Mouse (Mus musculus) megakaryocyte progenitor cell, adult 5-6 weeks (primary cell): Measurements from ENCODE around the gene Sptbn1. TPM values are rescaled to one million over a fixed set of nuclear protein-coding genes. Genes with fewer than 3 reads are reported as not detected.

ENCODE experiments used
- ATAC-seq: replicated peaks from 2 replicates; pipeline ENCODE4 v1.8.0; 2016; ENCODE audit warnings: mild to moderate bottlenecking, moderate TSS enrichment, inconsistent platforms; ENCODE audit not compliant: poor library complexity
- total RNA-seq, 2 experiments: library from RNA; stranded (forward) in 1 of 2; stranded (reverse) in 1 of 2; fragments of 157-497, 149-512 nt in 1 of 2; fragments of 200-1000 nt in 1 of 2; gene quantifications; 2 replicates each; pipeline versions ENCODE4 v1.2.3 to v1.2.4; 2015 to 2017

Sptbn1 gene
- total RNA-seq, 2 experiments from 2014 or later = 108 to 127 TPM

GRCm38 (mm10) chr11:30177145-30177840 lies 90.7 kb downstream of the Sptbn1 start:
- no peak for ATAC-seq

DNA sequence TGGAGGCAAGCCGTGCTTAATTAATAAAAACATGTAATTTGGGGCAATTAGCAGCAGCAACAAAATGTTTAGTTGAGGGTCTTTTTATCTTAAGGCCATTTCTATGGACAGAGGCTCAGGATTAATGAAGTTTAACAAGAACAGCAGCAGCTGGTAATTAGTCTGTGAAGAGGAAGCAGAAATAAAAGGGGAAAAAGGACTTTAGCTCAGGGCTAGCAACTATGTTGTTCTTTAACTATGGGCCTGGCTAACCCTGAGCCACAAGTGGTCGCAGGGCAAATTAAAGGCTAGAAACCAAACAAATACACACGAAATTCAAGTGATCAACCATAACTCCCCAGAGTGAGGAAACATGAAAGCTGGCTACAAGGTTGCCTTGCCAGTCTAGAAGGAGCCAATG lies 91.9 kb downstream of the Sptbn1 start:
- peak; percentile 38; the same call in 1 of the 2 replicates for ATAC-seq

- ATAC-seq = peak; percentile 64
These were observed 92.4 kb downstream of the Sptbn1 start for GRCm38 (mm10) chr11:30175623-30176022.

- 0 out of 2 replicates have a peak, but pooled peaks have one; percentile 21 for ATAC-seq
These were observed 96.3 kb downstream of the Sptbn1 start for GRCm38 (mm10) chr11:30171586-30172178.

GRCm38 (mm10) chr11:30171184-30171583 lies 96.8 kb downstream of the Sptbn1 start:
- ATAC-seq = no peak

- ATAC-seq = peak; percentile 35
These were observed 101.4 kb downstream of the Sptbn1 start for GRCm38 (mm10) chr11:30166551-30166922.

GRCm38 (mm10) chr11:30165861-30166550 lies 102.0 kb downstream of the Sptbn1 start:
- ATAC-seq = peak; percentile 95

DNA sequence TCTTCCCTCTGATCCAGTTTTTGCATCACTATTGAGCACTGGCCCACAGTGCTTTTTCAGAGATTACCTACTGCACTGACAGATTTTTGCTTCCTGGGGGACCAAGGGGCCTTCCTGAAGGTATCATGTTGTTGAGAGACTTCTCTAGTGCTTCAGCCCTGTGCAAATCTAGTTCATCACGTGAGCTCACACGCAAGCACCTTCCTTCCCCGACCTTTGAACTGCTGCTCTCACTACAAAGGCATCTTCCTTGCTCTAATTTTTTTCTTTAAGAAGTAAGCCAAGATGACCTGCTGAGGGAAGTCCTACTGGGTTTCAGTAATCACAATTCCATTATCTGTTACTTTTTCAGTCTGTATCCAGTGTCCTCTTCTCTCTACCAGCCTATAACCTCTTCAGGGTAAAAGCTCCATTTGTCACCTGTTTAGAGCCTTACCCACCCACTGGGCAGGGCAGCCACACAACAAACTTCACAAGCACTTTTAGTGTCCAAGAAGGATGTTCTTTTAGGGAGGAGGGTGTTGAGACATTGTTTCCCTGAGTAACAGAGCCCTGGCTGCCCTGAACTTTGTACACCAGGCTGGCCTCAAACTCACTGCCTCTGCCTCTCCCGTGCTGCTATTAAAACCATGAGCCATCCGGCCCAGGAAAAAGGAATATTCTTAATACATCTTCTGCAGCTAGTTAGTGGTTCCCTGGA lies 103.3 kb downstream of the Sptbn1 start:
- no peak for ATAC-seq

DNA sequence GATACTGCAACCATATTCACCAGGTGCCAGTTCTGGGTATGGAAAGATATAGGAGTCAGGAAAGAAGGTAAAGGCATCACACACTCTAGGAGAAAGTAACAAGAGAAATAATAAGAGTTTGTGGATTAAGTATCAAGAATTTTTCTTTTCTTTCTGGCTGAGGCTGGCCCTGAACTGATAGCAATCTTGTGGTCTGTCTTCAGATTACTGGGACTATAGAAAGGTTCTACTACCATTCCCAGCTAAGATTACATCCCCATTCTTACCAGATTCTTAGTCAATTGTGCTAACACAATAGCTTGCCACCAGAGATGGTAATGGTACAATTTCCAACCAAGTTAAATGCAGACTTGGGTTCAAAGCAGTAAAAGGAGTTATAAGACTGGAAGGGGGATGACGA lies 104.1 kb downstream of the Sptbn1 start:
- no peak for ATAC-seq

DNA sequence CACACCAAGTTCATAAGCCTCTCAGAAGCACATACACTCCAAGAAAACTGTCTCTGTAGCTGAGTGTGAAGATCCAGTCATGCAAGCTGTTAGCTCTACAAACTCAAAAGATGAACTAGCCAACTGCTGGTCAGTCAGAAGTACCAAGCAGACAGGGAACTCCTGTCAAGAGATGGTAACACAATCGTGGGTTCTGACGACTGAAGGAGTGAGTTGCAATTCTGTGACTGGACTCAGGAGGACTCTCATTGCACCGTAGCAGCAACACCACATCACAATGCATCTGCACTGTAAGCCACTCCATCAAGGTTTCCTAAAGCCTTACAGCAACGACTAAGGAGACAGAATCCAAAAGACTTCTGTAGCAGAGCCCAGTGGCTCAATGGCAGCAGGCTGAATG lies 104.9 kb downstream of the Sptbn1 start:
- ATAC-seq = no peak

DNA sequence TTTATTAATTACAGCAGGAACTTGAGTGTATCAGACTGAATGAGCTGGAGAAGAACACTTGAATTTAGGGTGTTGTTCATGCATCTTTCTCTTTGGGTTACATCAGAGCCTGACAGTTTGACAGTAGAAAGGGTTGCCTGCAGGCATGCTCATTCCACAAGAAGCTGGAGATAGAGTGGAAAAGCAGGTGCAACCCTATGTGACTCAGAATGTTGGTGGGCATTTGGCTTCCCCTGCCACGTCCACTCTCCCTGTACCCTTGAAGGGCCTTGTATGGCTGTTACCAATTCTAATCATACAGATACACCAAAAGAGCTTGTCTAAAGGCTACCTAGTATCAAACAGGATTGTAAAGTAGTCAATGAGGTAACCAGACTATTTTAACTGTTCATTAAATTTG lies 106.2 kb downstream of the Sptbn1 start:
- no peak for ATAC-seq

DNA sequence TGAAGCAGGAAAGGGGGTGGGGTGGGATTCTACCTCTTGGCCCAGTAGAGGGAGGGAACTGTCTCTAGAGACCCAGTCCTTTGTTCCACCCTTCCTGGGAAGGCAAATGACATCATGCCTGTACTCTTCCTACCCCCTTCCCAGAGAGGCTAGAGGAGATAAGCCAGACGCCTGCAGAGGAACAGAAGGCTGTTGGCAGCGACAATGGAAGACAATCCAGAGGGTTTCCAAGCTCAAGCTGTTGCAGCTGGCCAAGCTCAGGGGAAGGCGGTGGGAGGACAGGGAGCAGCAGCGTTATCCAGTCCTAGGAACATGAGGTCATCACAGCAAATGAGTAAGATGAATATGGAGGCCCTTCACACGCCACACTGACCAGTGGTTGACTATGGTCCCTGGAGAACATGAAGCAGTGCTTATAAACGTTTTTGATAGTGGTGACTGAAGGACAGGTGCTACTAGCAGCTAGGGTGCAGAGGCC lies 106.8 kb downstream of the Sptbn1 start:
- ATAC-seq = no peak

GRCm38 (mm10) chr11:30160625-30161172 lies 107.3 kb downstream of the Sptbn1 start:
- ATAC-seq = peak; percentile 74

DNA sequence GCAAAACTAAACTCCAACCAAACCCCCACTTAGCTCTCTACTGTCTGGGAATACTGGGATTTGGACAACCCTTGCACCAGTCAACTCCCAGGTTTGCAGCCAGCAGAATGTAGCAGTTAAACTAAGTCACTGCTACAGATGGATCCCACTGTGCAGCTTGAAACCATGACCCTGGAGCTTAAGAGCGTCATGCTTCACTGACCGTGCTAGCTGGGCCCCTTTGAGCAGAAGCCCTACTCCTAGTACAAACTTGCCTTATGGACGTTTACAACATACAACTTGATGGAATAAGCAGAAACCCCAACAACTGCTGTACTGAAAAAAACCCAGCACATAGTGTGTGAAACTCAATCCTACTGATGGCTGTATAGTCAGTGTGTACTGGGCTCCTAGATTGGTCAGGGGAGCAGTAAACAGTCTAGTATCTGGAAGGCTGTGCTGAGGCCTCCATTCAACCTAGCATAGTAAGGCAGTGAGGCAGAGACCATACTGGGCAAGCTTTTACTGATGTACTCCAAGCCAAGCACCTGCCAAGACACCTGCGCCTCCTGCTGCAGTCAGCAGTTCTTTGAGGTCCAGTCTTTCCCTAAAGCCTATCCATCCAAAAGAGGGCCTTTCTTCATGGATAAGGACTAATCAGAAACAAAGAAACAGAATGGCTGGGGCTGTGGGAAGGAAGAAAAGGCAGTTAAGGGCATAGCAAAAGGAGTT lies 108.3 kb downstream of the Sptbn1 start:
- no peak for ATAC-seq

DNA sequence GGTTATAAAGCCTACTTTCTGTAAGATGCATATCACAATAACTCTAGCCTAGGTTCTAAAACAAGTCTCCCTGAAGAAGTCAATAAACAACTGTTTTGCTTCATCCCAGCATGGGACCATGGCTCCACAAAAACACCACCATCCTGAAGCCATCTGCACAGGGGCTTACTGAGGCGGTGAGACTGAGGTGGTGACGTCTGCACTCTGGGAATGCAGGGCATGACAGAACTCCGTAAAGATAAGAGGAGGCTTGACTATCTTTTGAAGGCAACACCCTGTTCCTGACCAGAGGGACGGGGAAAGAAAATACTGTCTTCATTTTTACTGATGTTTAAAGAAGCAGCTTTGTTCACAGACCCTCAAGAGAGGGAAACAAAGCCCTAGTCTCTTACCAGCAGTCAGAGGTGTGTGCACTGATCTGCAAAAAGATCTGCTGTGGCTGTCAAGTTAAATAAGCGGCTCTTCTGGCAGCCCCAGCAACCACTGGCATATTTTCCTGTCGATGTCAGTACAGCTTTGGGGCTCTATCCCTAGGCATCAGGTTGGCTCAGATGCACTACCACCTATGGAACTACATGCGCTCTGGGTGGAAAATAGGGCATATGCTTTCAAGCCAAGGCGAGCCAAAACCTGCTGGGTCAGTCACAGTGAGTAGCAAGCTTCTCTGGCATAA lies 109.8 kb downstream of the Sptbn1 start:
- peak; percentile 62 for ATAC-seq

GRCm38 (mm10) chr11:30155887-30156286 lies 112.1 kb downstream of the Sptbn1 start:
- no peak for ATAC-seq

DNA sequence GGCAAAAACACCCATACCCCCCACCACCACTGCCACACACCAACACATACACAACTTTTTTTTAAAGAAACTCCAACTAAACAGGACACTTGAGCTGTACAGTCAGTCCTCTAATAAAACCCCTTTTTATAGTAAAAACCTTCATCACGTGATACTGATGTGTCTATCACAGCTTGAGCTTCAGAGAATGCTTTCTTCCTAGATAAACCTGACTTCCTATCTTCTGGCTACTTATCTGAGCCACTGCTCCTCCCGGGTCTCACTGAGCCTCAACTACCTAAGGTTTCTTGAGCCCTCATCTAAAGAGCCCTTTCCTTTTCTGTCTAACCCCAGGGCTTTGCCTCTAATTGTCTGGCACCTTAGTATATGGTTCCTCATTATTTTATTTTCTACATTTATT lies 113.0 kb downstream of the Sptbn1 start:
- ATAC-seq = 0 out of 2 replicates have a peak, but pooled peaks have one; percentile 24

- ATAC-seq = 0 out of 2 replicates have a peak, but pooled peaks have one; percentile 18
These were observed 119.1 kb downstream of the Sptbn1 start for GRCm38 (mm10) chr11:30148888-30149287.

DNA sequence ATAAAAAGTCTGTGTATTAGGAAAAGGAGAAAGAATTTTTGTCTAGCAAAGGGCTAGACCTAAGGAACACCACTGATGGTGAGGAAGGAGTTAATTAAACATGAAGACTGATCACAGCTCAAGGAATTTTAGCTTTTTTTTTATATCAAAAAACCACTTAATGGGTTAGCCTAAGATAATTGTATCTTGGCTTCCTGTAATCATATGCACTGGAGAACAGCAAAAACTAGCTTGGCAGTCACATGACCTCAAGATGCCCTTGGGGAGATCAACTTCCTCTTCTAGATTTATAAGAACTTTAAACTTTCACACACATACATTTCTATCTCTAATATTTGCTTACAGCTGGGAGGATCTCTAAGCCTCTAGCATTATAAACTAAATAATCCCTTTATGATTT lies 119.6 kb downstream of the Sptbn1 start:
- peak; percentile 41; the same call in 1 of the 2 replicates for ATAC-seq

DNA sequence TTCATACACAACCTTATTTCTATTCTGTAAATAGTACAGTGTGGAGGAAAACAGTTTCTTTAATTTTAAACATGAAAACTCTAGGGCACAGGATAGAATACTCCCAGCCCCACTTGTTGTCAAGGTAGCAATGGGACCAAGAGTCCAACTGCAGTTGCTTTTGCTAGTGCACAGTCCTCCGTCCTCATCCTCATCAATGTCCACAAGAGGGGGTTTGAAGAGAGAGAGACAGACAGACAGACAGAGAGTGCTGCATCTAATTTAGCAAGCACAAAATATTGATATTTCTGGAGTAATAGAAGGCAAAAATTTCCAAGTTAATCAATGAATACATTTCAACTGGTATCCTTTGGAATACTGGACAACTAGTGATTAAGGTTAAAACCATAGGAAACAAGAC lies 120.1 kb downstream of the Sptbn1 start:
- peak; percentile 52; the same call in 1 of the 2 replicates for ATAC-seq
